Mouse (Mus musculus) natural killer cell, adult 2 months (primary cell): ENCODE measurements around the gene Serpina16.
"Not testable (repeated sequence)": the region's sequence is repeated elsewhere in the genome, so short reads cannot be mapped to it uniquely, and the experiment has no call there.

Experiments
- DNase-seq, 2 experiments: peaks; one replicate each; pipeline ENCODE4 v3.0.0; 2022; ENCODE audit warnings: low spot score in 2 of 2

Gene Serpina16

DNA sequence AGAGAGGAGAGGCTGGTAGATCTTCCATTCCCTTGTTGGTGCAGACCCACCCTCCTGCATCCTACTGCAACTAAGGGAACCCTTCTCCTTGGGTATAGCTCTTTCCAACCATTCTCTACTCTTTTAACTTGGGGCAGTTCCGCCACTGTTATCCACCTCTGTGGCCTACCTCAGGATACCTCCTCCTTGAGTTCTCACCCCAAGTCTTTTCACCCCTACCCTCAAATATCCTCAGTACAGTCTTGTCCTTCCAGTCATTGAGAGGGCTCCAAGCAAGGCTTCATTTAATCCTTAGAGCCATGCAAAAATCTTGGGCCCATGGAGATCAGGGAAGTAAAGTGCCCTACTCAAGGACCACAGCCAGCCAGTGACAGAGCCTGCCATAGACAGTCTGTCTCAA, at the start of gene Serpina16:
Gene Serpina16, minus strand, starts transcription at position 101 of the 400 bp plus-strand sequence.
- DNase-seq: no peak

DNA sequence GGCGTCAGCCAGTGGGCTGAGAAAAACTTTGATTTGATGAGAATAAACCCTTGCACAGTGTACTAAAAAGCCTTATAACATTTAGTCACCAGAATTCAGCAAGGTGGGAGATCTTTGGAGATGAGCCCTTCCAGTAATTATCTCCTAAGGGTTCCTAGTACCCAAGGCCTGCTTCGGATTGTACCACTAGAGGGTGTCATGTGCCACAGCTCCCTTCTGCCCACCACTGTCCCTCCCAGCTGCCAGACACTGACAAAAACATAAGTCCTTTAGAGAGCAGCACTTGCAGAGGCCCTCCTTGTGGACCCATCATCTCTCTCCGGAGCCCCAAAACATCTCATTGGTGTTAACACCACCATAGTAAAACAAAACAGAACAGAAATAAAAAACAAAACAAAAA, 35.6 kb upstream of the Serpina16 start:
- no peak for DNase-seq

- DNase-seq: no peak
Measured at GRCm38 (mm10) chr12:103710405-103710804, 34.5 kb upstream of the Serpina16 start.

GRCm38 (mm10) chr12:103706113-103706512, 30.2 kb upstream of the Serpina16 start:
- DNase-seq: no peak

- DNase-seq: no peak
Measured at GRCm38 (mm10) chr12:103705547-103705946, 29.6 kb upstream of the Serpina16 start.

DNA sequence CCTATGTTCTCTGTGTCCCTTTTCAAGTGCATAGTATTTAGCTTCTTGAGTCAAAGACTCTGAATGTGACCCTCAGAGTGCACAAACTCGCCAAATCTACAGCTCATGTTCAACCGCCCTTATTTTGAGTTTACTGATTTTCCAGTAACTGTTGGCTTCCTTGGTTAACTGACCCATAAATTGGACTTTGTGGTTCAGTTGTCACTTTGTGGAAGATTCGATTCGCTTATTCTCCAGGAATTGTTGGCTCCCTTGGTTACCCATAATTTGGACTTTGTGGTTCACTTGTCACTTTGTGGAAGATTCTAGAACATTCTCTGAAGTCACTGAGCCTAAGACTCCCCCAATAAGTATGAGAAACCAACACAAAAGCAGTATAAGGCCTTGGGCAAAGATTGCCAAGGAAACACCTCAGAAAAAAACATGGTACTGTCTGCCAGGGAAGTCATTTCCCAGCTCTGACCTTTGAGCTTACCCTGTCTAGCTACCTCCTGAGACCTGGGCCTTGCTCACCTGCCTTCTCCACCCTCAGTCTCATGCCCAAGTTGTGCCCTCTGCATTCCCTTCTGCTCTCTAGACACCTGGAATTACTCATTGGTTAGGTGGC, 24.3 kb upstream of the Serpina16 start:
- DNase-seq: no peak

DNA sequence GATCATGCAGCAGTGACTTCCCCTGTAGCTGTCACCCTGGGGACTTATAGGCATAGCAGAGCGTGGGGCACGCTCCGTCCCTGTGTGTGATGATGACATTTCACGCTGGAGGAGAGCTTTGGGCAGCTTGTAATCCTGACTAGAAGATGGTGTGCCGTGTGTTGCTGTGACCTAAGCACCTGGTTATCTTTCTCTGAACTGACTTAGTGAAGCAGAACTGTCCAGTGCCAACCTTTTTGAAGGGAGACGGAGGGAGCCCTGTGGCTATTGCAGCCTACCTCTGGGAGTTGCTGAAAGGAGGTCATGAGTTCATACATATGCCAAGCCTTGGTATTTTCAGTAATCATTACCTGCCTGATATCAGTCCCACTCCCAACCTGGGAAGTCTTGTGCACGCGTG, 19.5 kb upstream of the Serpina16 start, which contains the start of gene Serpina1f:
Gene Serpina1f, minus strand, starts transcription at position 101 of the 400 bp plus-strand sequence.
- DNase-seq: no peak

GRCm38 (mm10) chr12:103688221-103688814, 12.4 kb upstream of the Serpina16 start:
- no peak for DNase-seq

DNA sequence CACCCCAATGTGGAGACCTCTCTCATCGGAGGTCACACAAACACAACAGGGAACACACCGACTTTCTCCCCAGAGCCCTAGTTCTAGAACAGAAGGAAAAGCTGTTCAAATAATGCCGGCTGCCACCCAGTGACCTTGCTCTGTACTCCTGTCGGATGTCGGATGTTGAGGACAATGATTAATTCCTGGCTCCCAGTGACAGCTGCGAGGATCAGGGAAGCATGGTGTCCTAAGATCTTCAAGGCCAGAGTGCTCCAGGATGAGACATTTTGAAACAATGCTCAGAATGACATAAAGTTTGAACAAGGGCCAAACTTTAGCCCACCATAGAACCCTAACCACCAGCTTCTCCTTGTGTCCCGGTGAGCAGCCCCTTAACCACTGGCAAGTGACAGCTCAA, 11.1 kb upstream of the Serpina16 start:
- DNase-seq: no peak

- DNase-seq: no peak
Measured at GRCm38 (mm10) chr12:103686050-103686449, 10.1 kb upstream of the Serpina16 start.

DNA sequence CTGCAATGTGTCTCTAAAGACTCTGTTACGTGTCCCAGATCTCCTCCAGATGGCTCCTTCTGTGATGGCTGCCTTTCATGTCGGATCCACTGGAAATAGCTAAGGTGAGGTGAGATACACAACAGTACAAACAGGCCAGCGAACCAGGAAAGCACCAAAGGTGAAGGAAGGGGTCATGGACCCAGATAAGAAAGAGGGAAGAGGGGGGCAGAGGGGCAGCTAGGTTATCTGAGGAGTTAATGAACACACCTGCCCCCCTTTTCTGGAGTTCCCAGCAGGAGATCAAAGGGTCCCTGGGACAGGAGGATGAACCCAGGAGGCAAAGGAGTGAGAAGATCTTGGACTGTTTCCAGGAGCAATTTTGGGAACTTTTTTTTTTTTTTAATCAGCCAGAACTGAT, 9.4 kb upstream of the Serpina16 start:
- no peak for DNase-seq

DNA sequence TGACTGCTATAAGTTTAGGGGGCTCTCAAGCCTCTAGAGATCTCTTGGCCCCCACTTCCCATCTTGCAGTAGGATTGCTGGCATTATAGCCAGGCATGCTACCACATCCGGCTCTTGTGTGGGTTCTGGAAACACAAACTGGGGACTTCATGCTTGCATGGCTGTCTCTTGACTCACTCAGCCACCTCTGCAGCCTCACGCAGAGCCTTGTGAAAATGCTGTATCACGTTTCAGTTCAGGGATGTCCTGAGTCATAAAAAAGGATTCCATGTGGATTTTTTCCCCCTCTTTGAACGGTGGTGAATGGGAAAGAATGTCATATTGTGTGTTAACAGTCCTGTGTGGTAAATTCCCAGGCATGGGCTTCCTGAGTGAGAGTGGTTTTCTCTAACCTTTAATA, 7.8 kb upstream of the Serpina16 start:
- DNase-seq: no peak

GRCm38 (mm10) chr12:103681739-103682138, 5.8 kb upstream of the Serpina16 start:
- DNase-seq: no peak

DNA sequence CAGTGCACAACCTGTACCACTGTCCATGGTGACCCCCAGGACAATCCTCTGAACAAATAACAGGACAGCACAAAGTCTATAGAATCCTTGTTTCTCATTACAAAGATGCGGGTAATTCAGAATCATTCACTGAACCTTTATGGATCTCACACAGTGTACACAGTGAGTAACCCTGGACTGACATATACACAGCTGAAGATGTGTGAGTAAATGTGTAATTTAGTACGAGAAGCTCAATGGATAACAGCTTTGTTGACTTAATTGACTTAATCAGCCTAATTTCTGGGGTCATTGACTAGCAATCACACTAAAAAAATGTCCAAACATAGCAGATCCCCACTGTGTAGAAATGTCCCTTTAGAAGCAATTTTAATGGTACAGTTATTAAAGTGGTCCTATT, 5.2 kb upstream of the Serpina16 start:
- no peak for DNase-seq

DNA sequence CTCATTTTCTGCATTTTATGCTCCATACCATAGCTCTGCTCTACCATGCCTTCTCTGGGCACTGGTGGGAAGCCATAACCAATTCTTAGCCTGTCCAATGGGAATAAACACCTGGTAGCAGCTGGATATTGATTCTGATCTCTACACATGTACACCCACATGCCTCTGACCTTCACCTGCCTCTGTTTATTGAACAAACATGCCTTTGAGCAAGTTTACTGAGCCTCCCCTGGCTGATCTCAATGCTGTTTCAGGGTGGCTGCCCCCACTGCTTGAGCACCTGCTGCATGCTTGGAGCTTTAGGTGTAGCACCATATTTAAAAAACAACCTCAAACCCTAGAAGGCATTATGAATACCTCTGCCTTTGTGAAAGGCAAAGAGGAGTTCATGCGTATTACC, 3.9 kb upstream of the Serpina16 start:
- not testable (repeated sequence) for DNase-seq

GRCm38 (mm10) chr12:103673179-103673578, 2.8 kb downstream of the Serpina16 start:
- DNase-seq: no peak

DNA sequence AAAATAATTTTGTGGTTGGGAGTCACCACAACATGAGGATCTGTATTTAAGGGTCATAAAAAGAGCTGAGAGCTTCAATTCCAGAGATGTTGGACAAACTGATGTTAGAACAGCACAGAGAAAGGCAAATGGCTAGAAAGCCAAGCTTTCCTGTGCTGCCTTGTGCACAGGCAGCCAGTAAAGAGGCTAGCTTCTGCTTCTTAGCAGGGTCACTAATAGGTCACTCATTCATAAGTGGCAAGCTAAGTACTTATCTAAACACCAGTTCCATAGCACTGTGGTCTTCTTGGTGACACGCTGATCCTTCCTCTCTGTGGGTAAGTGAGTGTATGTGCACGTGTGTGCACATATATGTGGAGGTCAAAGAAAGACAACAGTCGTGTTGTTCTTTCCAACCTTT, 4.5 kb downstream of the Serpina16 start:
- no peak for DNase-seq

- DNase-seq: no peak
Measured at GRCm38 (mm10) chr12:103670964-103671363, 5.0 kb downstream of the Serpina16 start.

- no peak for DNase-seq
Measured at GRCm38 (mm10) chr12:103670344-103670743, 5.6 kb downstream of the Serpina16 start.

DNA sequence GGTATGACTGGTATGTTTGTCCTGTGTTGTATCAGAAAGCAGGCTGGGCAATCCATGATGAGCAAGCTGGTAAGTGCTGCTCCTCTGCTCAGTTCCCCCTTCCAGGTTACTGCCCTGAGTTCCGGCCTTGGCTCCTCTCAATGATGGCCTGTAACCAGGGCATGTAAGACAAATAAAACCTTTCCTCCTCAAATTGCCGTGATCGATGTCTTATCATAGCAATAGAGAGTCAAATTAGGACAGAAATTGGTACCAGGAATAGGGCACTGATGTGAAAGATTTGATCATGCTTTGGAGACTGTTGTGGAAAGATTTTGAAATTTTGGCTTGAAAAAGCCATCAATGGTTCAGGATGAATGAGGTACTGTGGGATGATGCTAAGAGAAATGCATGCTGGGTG, 10.7 kb downstream of the Serpina16 start:
- no peak for DNase-seq

DNA sequence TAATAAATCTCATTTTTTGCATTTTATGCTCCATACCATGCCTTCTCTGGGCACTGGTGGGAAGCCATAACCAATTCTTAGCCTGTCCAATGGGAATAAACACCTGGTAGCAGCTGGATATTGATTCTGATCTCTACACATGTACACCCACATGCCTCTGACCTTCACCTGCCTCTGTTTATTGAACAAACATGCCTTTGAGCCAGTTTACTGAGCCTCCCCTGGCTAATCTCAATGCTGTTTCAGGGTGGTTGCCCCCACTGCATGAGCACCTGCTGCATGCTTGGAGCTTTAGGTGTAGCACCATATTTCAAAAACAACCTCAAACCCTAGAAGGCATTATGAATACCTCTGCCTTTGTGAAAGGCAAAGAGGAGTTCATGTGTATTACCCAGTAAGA, 13.9 kb downstream of the Serpina16 start:
- not testable (repeated sequence) for DNase-seq

DNA sequence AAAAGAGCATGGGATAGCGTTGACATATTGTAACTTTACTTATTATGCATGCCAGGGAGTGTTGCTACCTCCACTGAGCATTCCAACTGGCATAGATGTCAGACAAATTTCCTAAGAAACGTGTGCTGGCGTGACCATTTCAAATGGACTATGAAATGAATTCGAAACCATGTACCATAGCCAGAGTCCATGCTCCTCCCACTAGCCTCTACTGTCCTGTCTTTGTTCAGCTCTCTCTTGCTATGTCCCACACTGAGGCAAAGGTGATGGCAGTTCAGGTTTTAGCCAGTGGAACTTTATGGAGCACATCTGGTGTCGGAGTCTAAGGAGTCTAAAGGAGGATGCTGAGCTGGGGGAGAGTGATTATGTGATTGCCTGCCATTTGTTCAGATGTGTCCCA, 15.9 kb downstream of the Serpina16 start:
- no peak for DNase-seq

DNA sequence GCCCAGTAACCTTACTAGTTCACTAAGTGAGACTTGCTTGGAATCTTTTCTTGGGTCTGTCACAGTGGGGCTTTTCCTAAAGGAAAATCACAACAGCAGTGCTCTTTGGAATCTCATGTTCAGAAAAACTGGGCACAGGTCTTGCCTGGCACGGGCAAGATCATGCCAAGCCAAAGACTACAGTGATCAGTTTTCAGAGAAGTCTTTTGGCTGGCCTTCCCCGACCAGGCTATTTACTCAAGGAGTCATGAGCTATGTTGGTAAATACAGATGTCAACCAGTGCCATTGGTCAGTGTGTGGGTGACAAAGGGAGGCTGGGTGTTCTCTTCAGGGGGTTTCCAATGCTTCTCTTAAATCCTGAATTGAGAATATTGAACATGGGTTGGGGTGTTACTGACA, 16.8 kb downstream of the Serpina16 start:
- DNase-seq: no peak

DNA sequence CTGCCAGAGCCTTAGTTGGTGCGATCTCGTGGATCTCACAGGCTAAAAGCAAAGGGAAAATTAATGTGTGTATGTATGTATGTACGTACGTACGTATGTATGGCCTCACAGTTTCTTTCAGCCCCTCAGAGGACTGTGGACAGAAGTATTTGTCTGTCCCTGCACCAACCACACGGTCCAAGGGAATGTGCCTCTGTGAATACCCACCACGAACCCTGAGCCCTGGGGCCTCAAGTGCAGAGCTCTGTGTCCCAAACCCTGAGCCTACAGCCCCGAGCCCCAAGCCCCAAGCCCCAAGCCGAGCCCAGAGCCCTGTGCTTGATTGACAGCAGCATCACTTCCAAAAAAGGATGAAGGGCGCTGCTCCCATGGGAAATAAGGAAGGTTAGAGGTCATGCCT, 17.9 kb downstream of the Serpina16 start:
- DNase-seq: no peak
